Mouse (Mus musculus): ENCODE measurements around the gene Map4k4. TPM values are rescaled to one million over a fixed set of nuclear protein-coding genes. Genes with fewer than 3 reads are reported as not detected.
A peak's percentile ranks its signal among the peaks of the same experiment; 100 is the strongest.

Gene Map4k4
- polyA plus RNA-seq, 1 experiment from 2014 or later: 39.5 TPM

- H3K4me3 ChIP-seq: no peak overlapping the region
- no peaks in the 10 kb centered on the region for H3K9me3 ChIP-seq
- 72% methylated on average over 4 of the region's 4 CpGs for WGBS
- H3K9ac ChIP-seq: no peak overlapping the region
- H3K4me1 ChIP-seq: 0 out of 2 replicates have a peak, but pooled peaks cover 3% of the 10 kb centered on the region
- no peak for ATAC-seq (ENCODE audit: borderline replicate concordance, extremely low read depth, low FRiP score, low TSS enrichment)
- H3K36me3 ChIP-seq: no peaks in the 10 kb centered on the region
- no peak overlapping the region for H3K27ac ChIP-seq
- no peaks in the 10 kb centered on the region for H3K27me3 ChIP-seq
- H3K4me2 ChIP-seq: no peak overlapping the region
Measured at GRCm38 (mm10) chr1:39882505-39882904, 18.2 kb upstream of the Map4k4 start.

- no peak for ATAC-seq (ENCODE audit: borderline replicate concordance, extremely low read depth, low FRiP score, low TSS enrichment)
- Histone ChIP-seq H3K4me3 (no peak overlapping the region), H3K27me3 (no peaks in the 10 kb centered on the region), H3K36me3 (no peaks in the 10 kb centered on the region), H3K9me3 (no peaks in the 10 kb centered on the region), H3K4me1 (peaks cover 6% of the 10 kb centered on the region), H3K4me2 (no peak overlapping the region), H3K9ac (no peak overlapping the region), H3K27ac (no peak overlapping the region)
- 61% methylated on average over 16 of the region's 16 CpGs for WGBS
Measured at GRCm38 (mm10) chr1:39884803-39885515, 15.8 kb upstream of the Map4k4 start.

DNA sequence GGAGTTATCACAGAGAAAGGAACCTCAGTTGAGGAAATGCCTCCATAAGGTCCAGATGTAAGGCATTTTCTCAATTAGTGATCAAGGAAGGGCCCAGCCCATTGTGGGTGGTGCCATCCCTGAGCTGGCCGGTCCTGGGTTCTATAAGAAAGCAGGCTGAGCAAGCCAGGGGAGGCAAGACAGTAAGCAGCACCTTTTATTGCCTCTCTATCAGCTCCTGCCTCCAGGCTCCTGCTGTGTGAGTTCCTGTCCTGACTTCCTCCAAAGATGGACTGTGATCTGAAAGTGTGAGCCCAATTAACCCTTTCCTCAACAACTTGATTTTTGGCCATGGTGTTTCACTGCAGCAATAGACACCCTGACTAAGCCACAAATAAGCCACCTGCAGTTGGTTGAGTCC is 12.7 kb upstream of the Map4k4 start:
- Histone ChIP-seq H3K4me1 (peaks cover 7% of the 10 kb centered on the region), H3K9me3 (no peaks in the 10 kb centered on the region), H3K4me2 (no peak overlapping the region), H3K4me3 (no peak overlapping the region), H3K9ac (no peak overlapping the region), H3K27ac (no peak overlapping the region), H3K36me3 (no peaks in the 10 kb centered on the region), H3K27me3 (no peaks in the 10 kb centered on the region)
- ATAC-seq (ENCODE audit: borderline replicate concordance, extremely low read depth, low FRiP score, low TSS enrichment): no peak
- 36% methylated on average over 1 of the region's 1 CpGs for WGBS

DNA sequence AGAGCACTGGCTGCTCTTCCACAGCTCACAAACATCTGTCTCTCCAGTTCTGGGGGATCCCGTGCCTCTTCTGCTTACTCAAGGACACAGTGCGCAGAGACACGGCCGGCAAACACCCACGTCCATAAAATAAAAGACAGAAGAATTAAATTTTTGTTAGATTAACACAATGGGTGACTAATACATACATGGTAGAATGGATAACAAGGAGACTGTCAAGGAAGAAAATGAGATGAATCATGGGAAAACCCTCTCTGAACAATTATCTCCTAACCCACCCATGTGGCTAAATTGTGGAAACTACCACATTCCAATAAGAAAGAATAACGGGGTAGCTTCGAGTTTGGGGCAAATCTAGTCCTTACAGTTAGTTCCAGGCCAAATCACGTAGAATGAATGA is 11.3 kb upstream of the Map4k4 start:
- Histone ChIP-seq H3K4me3 (no peak overlapping the region), H3K9ac (no peak overlapping the region), H3K4me2 (no peak overlapping the region), H3K27me3 (no peaks in the 10 kb centered on the region), H3K4me1 (peaks cover 7% of the 10 kb centered on the region), H3K36me3 (no peaks in the 10 kb centered on the region), H3K27ac (no peak overlapping the region), H3K9me3 (no peaks in the 10 kb centered on the region)
- no peak for ATAC-seq (ENCODE audit: borderline replicate concordance, extremely low read depth, low FRiP score, low TSS enrichment)
- 76% methylated on average over 8 of the region's 8 CpGs for WGBS

DNA sequence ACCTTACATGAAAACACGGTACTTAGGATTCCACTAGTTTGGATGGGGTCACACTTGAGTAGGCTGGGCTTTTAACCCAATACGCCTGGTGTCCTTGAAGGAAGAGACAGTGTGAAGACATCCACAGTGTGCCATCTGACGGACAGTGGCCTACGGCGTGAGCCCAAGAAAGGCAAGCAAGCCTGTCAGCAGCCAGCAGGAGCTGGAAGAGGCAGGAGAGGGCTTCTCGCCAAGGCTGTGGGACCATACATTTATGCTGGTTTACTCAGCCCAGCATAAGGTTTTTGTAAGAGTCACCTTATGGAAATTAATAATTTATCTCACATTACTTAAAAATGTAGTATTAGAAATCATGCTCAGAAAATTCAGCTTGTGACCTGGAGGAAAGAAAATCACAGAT is 10.7 kb upstream of the Map4k4 start:
- no peaks in the 10 kb centered on the region for H3K9me3 ChIP-seq
- 61% methylated on average over 6 of the region's 6 CpGs for WGBS

GRCm38 (mm10) chr1:39893153-39893880 is 7.4 kb upstream of the Map4k4 start:
- no peak for ATAC-seq (ENCODE audit: borderline replicate concordance, extremely low read depth, low FRiP score, low TSS enrichment)
- Histone ChIP-seq H3K9me3 (no peaks in the 10 kb centered on the region), H3K9ac (no peak overlapping the region), H3K4me3 (no peak overlapping the region), H3K36me3 (no peaks in the 10 kb centered on the region), H3K27ac (no peak overlapping the region), H3K27me3 (no peaks in the 10 kb centered on the region), H3K4me2 (no peak overlapping the region), H3K4me1 (peaks cover 10% of the 10 kb centered on the region)
- 86% methylated on average over 11 of the region's 11 CpGs for WGBS

More for the DNA sequence above, 10.7 kb upstream of the Map4k4 start:
- no peak overlapping the region for H3K4me2 ChIP-seq
- no peak overlapping the region for H3K9ac ChIP-seq
- no peaks in the 10 kb centered on the region for H3K27me3 ChIP-seq
- no peak overlapping the region for H3K4me3 ChIP-seq
- no peaks in the 10 kb centered on the region for H3K36me3 ChIP-seq
- no peak for ATAC-seq (ENCODE audit: borderline replicate concordance, extremely low read depth, low FRiP score, low TSS enrichment)
- peaks cover 4% of the 10 kb centered on the region for H3K4me1 ChIP-seq
- H3K27ac ChIP-seq: no peak overlapping the region

DNA sequence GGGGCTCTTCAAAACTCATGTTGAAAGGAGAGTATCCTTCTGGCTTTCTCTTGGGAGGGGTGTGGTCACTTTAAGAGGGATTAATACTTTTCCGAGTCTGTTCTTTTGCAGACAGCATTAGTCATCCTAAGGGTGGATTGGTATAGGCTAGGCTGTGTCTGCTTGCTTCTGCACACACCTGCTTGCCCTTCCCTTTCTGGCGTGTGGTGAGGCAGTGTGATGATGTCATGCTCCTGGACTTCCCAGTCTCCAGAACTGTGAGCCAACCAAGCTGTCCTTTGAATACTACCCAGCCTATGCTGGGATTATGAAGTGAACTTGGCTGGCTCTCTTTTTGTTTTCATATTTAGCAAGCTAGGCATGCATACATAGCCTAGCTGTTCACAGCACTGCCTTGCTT is 5.6 kb upstream of the Map4k4 start:
- H3K36me3 ChIP-seq: no peaks in the 10 kb centered on the region
- ATAC-seq (ENCODE audit: borderline replicate concordance, extremely low read depth, low FRiP score, low TSS enrichment): 0 out of 2 replicates have a peak, but pooled peaks have one; percentile 40
- H3K4me2 ChIP-seq: no peak overlapping the region
- no peak overlapping the region for H3K4me3 ChIP-seq
- WGBS: 36% methylated on average over 2 of the region's 2 CpGs
- H3K9me3 ChIP-seq: no peaks in the 10 kb centered on the region
- no peak overlapping the region for H3K27ac ChIP-seq
- no peak overlapping the region for H3K9ac ChIP-seq
- no peaks in the 10 kb centered on the region for H3K27me3 ChIP-seq
- peaks cover 12% of the 10 kb centered on the region for H3K4me1 ChIP-seq

- WGBS: 21% methylated on average over 2 of the region's 2 CpGs
- no peak overlapping the region for H3K27ac ChIP-seq
Measured at GRCm38 (mm10) chr1:39895506-39895905, 5.2 kb upstream of the Map4k4 start.

DNA sequence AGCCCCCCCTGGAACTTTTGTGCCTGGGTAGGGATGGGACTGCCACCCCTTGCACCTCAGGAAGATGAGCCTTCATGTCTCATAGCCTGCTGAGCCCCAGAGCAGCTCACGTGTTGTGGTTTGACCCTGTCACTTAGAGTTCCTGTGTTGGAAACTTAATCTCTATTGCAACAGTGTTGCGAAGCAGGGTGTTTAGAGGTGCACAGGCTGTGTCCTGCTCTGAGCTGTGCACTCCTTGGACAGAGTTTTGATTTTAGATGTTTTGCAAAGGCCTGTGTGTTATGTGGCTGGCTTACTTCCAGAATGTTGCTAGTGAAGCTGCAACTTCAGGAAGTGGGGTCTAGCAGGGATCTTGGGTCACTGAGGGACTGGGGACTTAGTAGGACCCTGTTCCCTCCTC is 4.1 kb upstream of the Map4k4 start:
- no peak for ATAC-seq (ENCODE audit: borderline replicate concordance, extremely low read depth, low FRiP score, low TSS enrichment)
- 0 out of 2 replicates have a peak overlapping the region, but pooled peaks have one; percentile 5 for H3K27ac ChIP-seq
- H3K4me1 ChIP-seq: peaks cover 13% of the 10 kb centered on the region
- H3K27me3 ChIP-seq: no peaks in the 10 kb centered on the region
- no peaks in the 10 kb centered on the region for H3K36me3 ChIP-seq
- no peak overlapping the region for H3K4me3 ChIP-seq
- no peak overlapping the region for H3K4me2 ChIP-seq
- 39% methylated on average over 2 of the region's 2 CpGs for WGBS
- H3K9ac ChIP-seq: no peak overlapping the region
- H3K9me3 ChIP-seq: no peaks in the 10 kb centered on the region

More at GRCm38 (mm10) chr1:39895506-39895905, 5.2 kb upstream of the Map4k4 start:
- Histone ChIP-seq H3K4me2 (no peak overlapping the region), H3K36me3 (no peaks in the 10 kb centered on the region), H3K4me3 (no peak overlapping the region), H3K9me3 (no peaks in the 10 kb centered on the region), H3K9ac (no peak overlapping the region), H3K4me1 (peaks cover 13% of the 10 kb centered on the region), H3K27me3 (no peaks in the 10 kb centered on the region)
- no peak for ATAC-seq (ENCODE audit: borderline replicate concordance, extremely low read depth, low FRiP score, low TSS enrichment)

DNA sequence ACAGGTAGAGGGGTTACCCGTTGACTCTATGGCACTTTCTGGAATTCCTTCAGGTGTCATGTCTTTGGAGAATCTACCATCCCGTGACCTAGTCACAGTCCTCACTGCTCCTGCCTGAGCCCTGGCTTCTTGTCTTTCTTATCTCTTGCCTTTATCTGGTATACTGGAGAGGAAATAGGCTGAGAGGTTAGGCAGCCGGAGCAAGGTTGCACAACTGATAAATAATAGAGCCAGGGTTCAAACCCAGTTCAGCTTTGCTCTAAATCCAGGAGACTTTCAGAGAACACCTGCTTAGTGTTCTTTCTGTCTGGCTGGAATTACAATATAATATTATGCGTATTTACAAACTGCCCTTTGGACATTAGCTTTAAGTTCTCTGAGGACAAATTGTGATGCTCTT is 2.0 kb upstream of the Map4k4 start:
- Histone ChIP-seq H3K4me1 (peaks cover 24% of the 10 kb centered on the region), H3K9ac (no peak overlapping the region), H3K9me3 (no peaks in the 10 kb centered on the region), H3K36me3 (0 out of 2 replicates have a peak, but pooled peaks cover under 1% of the 10 kb centered on the region), H3K4me3 (no peak overlapping the region), H3K27ac (no peak overlapping the region), H3K27me3 (no peaks in the 10 kb centered on the region), H3K4me2 (no peak overlapping the region)
- 47% methylated on average over 4 of the region's 4 CpGs for WGBS
- ATAC-seq (ENCODE audit: borderline replicate concordance, extremely low read depth, low FRiP score, low TSS enrichment): no peak

GRCm38 (mm10) chr1:39901063-39901811 is 524 bp downstream of the Map4k4 start:
- Histone ChIP-seq H3K4me3 (peak overlapping the region; percentile 81), H3K36me3 (peaks cover 10% of the 10 kb centered on the region), H3K4me1 (peaks cover 48% of the 10 kb centered on the region), H3K4me2 (peak overlapping the region; percentile 60), H3K27ac (peak overlapping the region; percentile 96), H3K27me3 (no peaks in the 10 kb centered on the region), H3K9me3 (no peaks in the 10 kb centered on the region), H3K9ac (peak overlapping the region; percentile 99)
- WGBS: 0% methylated on average over 37 of the region's 75 CpGs
- ATAC-seq (ENCODE audit: borderline replicate concordance, extremely low read depth, low FRiP score, low TSS enrichment): peak; percentile 28; the same call in 1 of the 2 replicates

All from lung, embryonic 15.5 days (tissue).